Mouse (Mus musculus) hindbrain, embryonic 16.5 days (tissue): ENCODE results near the gene Camk2d. TPM values are rescaled to one million over a fixed set of nuclear protein-coding genes. Genes with fewer than 3 reads are reported as not detected.

Experiments used
- ATAC-seq: fragments of 200-750 bp; cut with Nextera tagmentation; 2 replicates; pipeline ENCODE4 v1.8.0; 2017; ENCODE audit warnings: moderate TSS enrichment, moderate library complexity
- H3K27ac ChIP-seq: fragments of 300-500 bp; sonication (generic); 2 replicates; pipeline ENCODE4 v1.5.1; 2014; ENCODE audit warnings: low read depth, mild to moderate bottlenecking, control low read depth, low read length, moderate library complexity
- H3K27me3 ChIP-seq: fragments of 300-500 bp; sonication (generic); replicated peaks from 2 replicates; pipeline ENCODE4 v1.6.1; 2014; ENCODE audit warnings: low read length; ENCODE audit not compliant: control insufficient read depth, insufficient read depth
- H3K36me3 ChIP-seq: fragments of 300-500 bp; sonication (generic); 2 replicates; pipeline ENCODE4 v1.6.1; 2014; ENCODE audit warnings: mild to moderate bottlenecking, low read length, moderate library complexity, mixed read lengths; ENCODE audit not compliant: control insufficient read depth, insufficient read depth
- H3K4me1 ChIP-seq: fragments of 300-500 bp; sonication (generic); 2 replicates; pipeline ENCODE4 v1.6.1; 2014; ENCODE audit warnings: low read depth, low read length; ENCODE audit not compliant: control insufficient read depth, insufficient read depth
- H3K4me2 ChIP-seq: fragments of 300-500 bp; sonication (generic); 2 replicates; pipeline ENCODE4 v1.6.1; 2014; ENCODE audit warnings: mild to moderate bottlenecking, low read length, control low read depth, moderate library complexity
- H3K4me3 ChIP-seq: fragments of 300-500 bp; sonication (generic); 2 replicates; pipeline ENCODE4 v1.5.1; 2014; ENCODE audit warnings: mild to moderate bottlenecking, low read length, control low read depth, moderate library complexity
- H3K9ac ChIP-seq: fragments of 300-500 bp; sonication (generic); 2 replicates; pipeline ENCODE4 v1.6.1; 2014; ENCODE audit warnings: low read depth, mild to moderate bottlenecking, control low read depth, low read length, moderate library complexity
- H3K9me3 ChIP-seq: fragments of 300-500 bp; sonication (generic); 2 replicates; pipeline ENCODE4 v1.6.1; 2014; ENCODE audit warnings: mild to moderate bottlenecking, low read length, moderate library complexity; ENCODE audit not compliant: control insufficient read depth
- WGBS: fragments of 180-500 bp; shearing (Covaris S2); extraction: QIAGEN DNeasy Blood & Tissue Kit; methylation state at CpG from one replicate; pipeline ENCODE4 v1.1.7; 2014; 5-methylcytosine and 5-hydroxymethylcytosine counted together
- polyA plus RNA-seq: library from polyadenylated mRNA; unstranded; fragments of >200 nt; fragmentation: Nextera tagmentation; extraction: Ambion mirVana; gene quantifications from 2 replicates; pipeline ENCODE4 v1.2.1, GENCODE M21; 2015

Camk2d gene
- polyA plus RNA-seq, 1 experiment from 2014 or later: 88.9 TPM

- Histone ChIP-seq H3K27me3 (no peaks in the 10 kb centered on the region), H3K4me1 (peaks cover 8% of the 10 kb centered on the region), H3K36me3 (no peaks in the 10 kb centered on the region), H3K27ac (no peak overlapping the region), H3K9me3 (no peaks in the 10 kb centered on the region), H3K4me3 (no peak overlapping the region), H3K9ac (no peak overlapping the region), H3K4me2 (no peak overlapping the region)
- no peak for ATAC-seq
- WGBS: 73% methylated on average over 3 of the region's 3 CpGs
Observed at GRCm38 (mm10) chr3:126699740-126700139, 103.6 kb downstream of the Camk2d start.

GRCm38 (mm10) chr3:126701067-126701466 is 105.0 kb downstream of the Camk2d start:
- no peak overlapping the region for H3K27ac ChIP-seq
- 91% methylated on average over 6 of the region's 6 CpGs for WGBS
- H3K4me3 ChIP-seq: no peak overlapping the region
- H3K36me3 ChIP-seq: no peaks in the 10 kb centered on the region
- no peaks in the 10 kb centered on the region for H3K9me3 ChIP-seq
- H3K4me1 ChIP-seq: no peaks in the 10 kb centered on the region
- no peak overlapping the region for H3K9ac ChIP-seq
- no peak for ATAC-seq
- H3K27me3 ChIP-seq: no peaks in the 10 kb centered on the region
- no peak overlapping the region for H3K4me2 ChIP-seq

- no peaks in the 10 kb centered on the region for H3K9me3 ChIP-seq
- no peak overlapping the region for H3K4me3 ChIP-seq
- no peaks in the 10 kb centered on the region for H3K36me3 ChIP-seq
- no peak overlapping the region for H3K27ac ChIP-seq
- H3K9ac ChIP-seq: no peak overlapping the region
- no peaks in the 10 kb centered on the region for H3K4me1 ChIP-seq
- ATAC-seq: no peak
- WGBS: 91% methylated on average over 6 of the region's 6 CpGs
- no peak overlapping the region for H3K4me2 ChIP-seq
- no peaks in the 10 kb centered on the region for H3K27me3 ChIP-seq
Observed at GRCm38 (mm10) chr3:126701586-126701985, 105.5 kb downstream of the Camk2d start.

GRCm38 (mm10) chr3:126705490-126705889 is 109.4 kb downstream of the Camk2d start:
- no peak overlapping the region; the same call in 1 of the 2 replicates for H3K27ac ChIP-seq
- H3K27me3 ChIP-seq: no peaks in the 10 kb centered on the region
- no peaks in the 10 kb centered on the region for H3K4me1 ChIP-seq
- no peaks in the 10 kb centered on the region for H3K36me3 ChIP-seq
- ATAC-seq: 0 out of 2 replicates have a peak, but pooled peaks have one; percentile 38
- H3K9me3 ChIP-seq: no peaks in the 10 kb centered on the region
- no peak overlapping the region for H3K4me3 ChIP-seq
- no peak overlapping the region for H3K9ac ChIP-seq
- no peak overlapping the region for H3K4me2 ChIP-seq
- 81% methylated on average over 1 of the region's 1 CpGs for WGBS

- Histone ChIP-seq H3K4me3 (no peak overlapping the region), H3K4me2 (no peak overlapping the region), H3K27me3 (no peaks in the 10 kb centered on the region), H3K36me3 (no peaks in the 10 kb centered on the region), H3K27ac (no peak overlapping the region), H3K4me1 (no peaks in the 10 kb centered on the region; the same call in 1 of the 2 replicates), H3K9ac (no peak overlapping the region), H3K9me3 (no peaks in the 10 kb centered on the region)
- ATAC-seq: no peak
- 35% methylated on average over 1 of the region's 1 CpGs for WGBS
Observed at GRCm38 (mm10) chr3:126714281-126714680, 118.2 kb downstream of the Camk2d start.

- no peaks in the 10 kb centered on the region for H3K36me3 ChIP-seq
- H3K27me3 ChIP-seq: no peaks in the 10 kb centered on the region
- H3K4me2 ChIP-seq: no peak overlapping the region
- H3K9me3 ChIP-seq: no peaks in the 10 kb centered on the region
- H3K27ac ChIP-seq: peak overlapping the region; percentile 41
- H3K9ac ChIP-seq: no peak overlapping the region
- H3K4me3 ChIP-seq: no peak overlapping the region
- H3K4me1 ChIP-seq: peaks cover 3% of the 10 kb centered on the region; the same call in 1 of the 2 replicates
- peak; percentile 77 for ATAC-seq
- WGBS: 51% methylated on average over 5 of the region's 5 CpGs
Observed at GRCm38 (mm10) chr3:126723021-126723449, 126.9 kb downstream of the Camk2d start.

- Histone ChIP-seq H3K9ac (no peak overlapping the region), H3K4me1 (peaks cover 3% of the 10 kb centered on the region; the same call in 1 of the 2 replicates), H3K36me3 (no peaks in the 10 kb centered on the region), H3K27ac (peak overlapping the region; percentile 4; the same call in 1 of the 2 replicates), H3K4me2 (no peak overlapping the region), H3K9me3 (no peaks in the 10 kb centered on the region), H3K4me3 (no peak overlapping the region), H3K27me3 (no peaks in the 10 kb centered on the region)
- ATAC-seq: no peak
- 59% methylated on average over 5 of the region's 5 CpGs for WGBS
Observed at GRCm38 (mm10) chr3:126723458-126723857, 127.4 kb downstream of the Camk2d start.

GRCm38 (mm10) chr3:126725647-126726046 is 129.5 kb downstream of the Camk2d start:
- Histone ChIP-seq H3K4me2 (no peak overlapping the region), H3K4me3 (no peak overlapping the region), H3K9ac (no peak overlapping the region), H3K27me3 (no peaks in the 10 kb centered on the region), H3K36me3 (no peaks in the 10 kb centered on the region), H3K4me1 (peaks cover 3% of the 10 kb centered on the region; the same call in 1 of the 2 replicates), H3K27ac (no peak overlapping the region), H3K9me3 (no peaks in the 10 kb centered on the region)
- ATAC-seq: no peak
- WGBS: 65% methylated on average over 9 of the region's 9 CpGs

- Histone ChIP-seq H3K36me3 (no peaks in the 10 kb centered on the region), H3K27ac (no peak overlapping the region), H3K4me1 (peaks cover 3% of the 10 kb centered on the region; the same call in 1 of the 2 replicates), H3K27me3 (no peaks in the 10 kb centered on the region), H3K9me3 (no peaks in the 10 kb centered on the region), H3K4me2 (no peak overlapping the region), H3K4me3 (no peak overlapping the region), H3K9ac (no peak overlapping the region)
- ATAC-seq: no peak
- 98% methylated on average over 4 of the region's 4 CpGs for WGBS
Observed at GRCm38 (mm10) chr3:126727387-126727786, 131.3 kb downstream of the Camk2d start.

GRCm38 (mm10) chr3:126730411-126730810 is 134.3 kb downstream of the Camk2d start:
- H3K4me2 ChIP-seq: no peak overlapping the region
- no peak overlapping the region for H3K9ac ChIP-seq
- no peaks in the 10 kb centered on the region for H3K27me3 ChIP-seq
- WGBS: 83% methylated on average over 5 of the region's 5 CpGs
- H3K27ac ChIP-seq: no peak overlapping the region
- H3K4me3 ChIP-seq: no peak overlapping the region
- no peak for ATAC-seq
- no peaks in the 10 kb centered on the region for H3K36me3 ChIP-seq
- no peaks in the 10 kb centered on the region for H3K9me3 ChIP-seq
- H3K4me1 ChIP-seq: no peaks in the 10 kb centered on the region
